Mouse (Mus musculus) fat pad, adult 2 months (tissue): ENCODE measurements at regions not wholly inside any gene's neighbourhood (a gene's known extent, or its start where the extent isn't known, plus 50 kb on each side); places are given as distances from the start of the nearest gene placed in this dataset.

Source experiments
- DNase-seq: peaks from one replicate; pipeline ENCODE4 v3.0.0-alpha.2; 2011; ENCODE audit warnings: low read depth, low spot score; ENCODE audit errors: extremely low read depth

GRCm38 (mm10) chr12:25407301-25407700 is 310.4 kb upstream of the Id2 start:
- DNase-seq: no peak

GRCm38 (mm10) chr12:25400326-25400725 is 303.4 kb upstream of the Id2 start:
- DNase-seq: no peak

- DNase-seq: no peak
Observed at GRCm38 (mm10) chr12:25398726-25399125, 301.8 kb upstream of the Id2 start.

GRCm38 (mm10) chr12:25394326-25394725 is 297.4 kb upstream of the Id2 start:
- no peak for DNase-seq

GRCm38 (mm10) chr12:25393501-25393900 is 296.6 kb upstream of the Id2 start:
- no peak for DNase-seq

- no peak for DNase-seq
Observed at GRCm38 (mm10) chr12:25389202-25389601, 292.3 kb upstream of the Id2 start.

GRCm38 (mm10) chr12:25387791-25388280 is 290.9 kb upstream of the Id2 start:
- DNase-seq: no peak

GRCm38 (mm10) chr12:25382961-25383360 is 286.0 kb upstream of the Id2 start:
- no peak for DNase-seq

- DNase-seq: no peak
Observed at GRCm38 (mm10) chr12:25382475-25382874, 285.5 kb upstream of the Id2 start.

- no peak for DNase-seq
Observed at GRCm38 (mm10) chr12:25381619-25382018, 284.7 kb upstream of the Id2 start.

GRCm38 (mm10) chr12:25379996-25380395 is 283.1 kb upstream of the Id2 start:
- DNase-seq: no peak

- no peak for DNase-seq
Observed at GRCm38 (mm10) chr12:25379016-25379415, 282.1 kb upstream of the Id2 start.

- DNase-seq: no peak
Observed at GRCm38 (mm10) chr12:25378036-25378645, 281.2 kb upstream of the Id2 start.

GRCm38 (mm10) chr12:25376451-25376850 is 279.5 kb upstream of the Id2 start:
- no peak for DNase-seq

- DNase-seq: no peak
Observed at GRCm38 (mm10) chr12:25367541-25367940, 270.6 kb upstream of the Id2 start.

GRCm38 (mm10) chr12:25365600-25366267 is 268.8 kb upstream of the Id2 start:
- no peak for DNase-seq

GRCm38 (mm10) chr12:25364966-25365568 is 268.1 kb upstream of the Id2 start:
- DNase-seq: no peak

- no peak for DNase-seq
Observed at GRCm38 (mm10) chr12:25363839-25364238, 266.9 kb upstream of the Id2 start.

GRCm38 (mm10) chr12:25363341-25363740 is 266.4 kb upstream of the Id2 start:
- DNase-seq: no peak

- no peak for DNase-seq
Observed at GRCm38 (mm10) chr12:25362771-25363170, 265.8 kb upstream of the Id2 start.

GRCm38 (mm10) chr12:25360726-25361125 is 263.8 kb upstream of the Id2 start:
- no peak for DNase-seq

- DNase-seq: no peak
Observed at GRCm38 (mm10) chr12:25359931-25360330, 263.0 kb upstream of the Id2 start.
